Mouse (Mus musculus) CH12.LX (cell line): ENCODE measurements at regions not wholly inside any gene's neighbourhood (a gene's known extent, or its start where the extent isn't known, plus 50 kb on each side); places are given as distances from the start of the nearest gene placed in this dataset.
"Not testable (repeated sequence)": the region's sequence is repeated elsewhere in the genome, so short reads cannot be mapped to it uniquely, and the experiment has no call there.

Experiments
- DNase-seq: peaks from one replicate; pipeline ENCODE4 v3.0.0-alpha.2; 2013; ENCODE audit errors: extremely low read depth
- H3K27ac ChIP-seq: 2 replicates; pipeline ENCODE4 v1.5.1; 2012; ENCODE audit warnings: low read depth, mild to moderate bottlenecking, control low read depth, moderate library complexity; ENCODE audit not compliant: insufficient read depth
- H3K27me3 ChIP-seq: replicated peaks from 2 replicates; pipeline ENCODE3; 2012; ENCODE audit warnings: inconsistent platforms
- H3K36me3 ChIP-seq, 2 experiments: replicated peaks in 1 of 2; 2 replicates each; pipeline versions ENCODE3 to v1.6.1; 2012; ENCODE audit warnings: inconsistent platforms in 1 of 2, low read length in 1 of 2, mild to moderate bottlenecking in 1 of 2, mixed read lengths in 1 of 2, moderate library complexity in 1 of 2; ENCODE audit not compliant: control insufficient read depth in 1 of 2, insufficient read depth in 1 of 2
- H3K4me1 ChIP-seq, 2 experiments: 2 replicates each; pipeline ENCODE4 v1.6.1; 2012; ENCODE audit warnings: inconsistent platforms in 1 of 2, moderate library complexity in 1 of 2; ENCODE audit not compliant: insufficient read depth in 2 of 2, control insufficient read depth in 1 of 2
- H3K4me2 ChIP-seq: 2 replicates; pipeline ENCODE4 v1.6.1; 2012; ENCODE audit warnings: low read depth, mild to moderate bottlenecking, control low read depth; ENCODE audit not compliant: poor library complexity, insufficient read depth, severe bottlenecking
- H3K4me3 ChIP-seq, 3 experiments: fragments of 150-350 bp in 1 of 3; sonication (generic) in 1 of 3; replicated peaks in 1 of 3; 2 replicates each; pipeline versions ENCODE3 to v1.5.1; 2011 to 2012; ENCODE audit warnings: low read depth in 2 of 3, low read length in 2 of 3, mild to moderate bottlenecking in 2 of 3, moderate library complexity in 2 of 3, control low read depth in 1 of 3, improper control_type of control experiment in 1 of 3, inconsistent platforms in 1 of 3, mixed read lengths in 1 of 3; ENCODE audit not compliant: poor library complexity in 1 of 3
- H3K79me2 ChIP-seq: replicated peaks from 2 replicates; pipeline ENCODE4 v1.6.1; 2012; ENCODE audit warnings: mild to moderate bottlenecking, moderate library complexity; ENCODE audit not compliant: control insufficient read depth, poor library complexity, insufficient read depth, severe bottlenecking; ENCODE audit errors: extremely low read depth
- H3K9ac ChIP-seq: 2 replicates; pipeline ENCODE4 v1.6.1; 2012; ENCODE audit warnings: low read depth, mild to moderate bottlenecking, control low read depth, moderate library complexity; ENCODE audit not compliant: insufficient read depth
- H3K9me3 ChIP-seq: replicated peaks from 2 replicates; pipeline ENCODE3; 2012; ENCODE audit warnings: low read length, inconsistent platforms, mixed read lengths
- BHLHE40 ChIP-seq: IDR thresholded peaks from 2 replicates; pipeline ENCODE4 v1.6.1; 2011; ENCODE audit warnings: mild to moderate bottlenecking, low read depth, low read length, improper control_type of control experiment
- CHD1 ChIP-seq: IDR thresholded peaks from 2 replicates; pipeline ENCODE4 v1.6.1; 2012; ENCODE audit warnings: low read depth, low read length, improper control_type of control experiment, inconsistent platforms
- CHD2 ChIP-seq: IDR thresholded peaks from 2 replicates; pipeline ENCODE4 v1.6.1; 2011; ENCODE audit warnings: low read length, improper control_type of control experiment
- CTCF ChIP-seq, 2 experiments: IDR thresholded peaks in 1 of 2; conservative IDR thresholded peaks in 1 of 2; 2 replicates each; pipeline ENCODE4 v1.5.1; 2011 to 2012; ENCODE audit warnings: low read depth in 2 of 2, low read length in 2 of 2, improper control_type of control experiment in 1 of 2, inconsistent platforms in 1 of 2, mild to moderate bottlenecking in 1 of 2, moderate library complexity in 1 of 2
- E2F4 ChIP-seq: IDR thresholded peaks from 2 replicates; pipeline ENCODE4 v1.6.1; 2011; ENCODE audit warnings: low read depth, low read length, improper control_type of control experiment; ENCODE audit not compliant: insufficient replicate concordance
- HCFC1 ChIP-seq: IDR thresholded peaks from 2 replicates; pipeline ENCODE4 v1.6.1; 2012; ENCODE audit warnings: low read depth, mild to moderate bottlenecking, inconsistent platforms, low read length, improper control_type of control experiment
- JUN ChIP-seq: IDR thresholded peaks from 2 replicates; pipeline ENCODE4 v1.6.1; 2011; ENCODE audit warnings: low read depth, mild to moderate bottlenecking, low read length, improper control_type of control experiment, moderate library complexity; ENCODE audit not compliant: insufficient read depth
- MEF2A ChIP-seq: IDR thresholded peaks from 2 replicates; pipeline ENCODE4 v1.6.1; 2014; ENCODE audit warnings: low read depth, mild to moderate bottlenecking, inconsistent platforms, low read length, improper control_type of control experiment, borderline replicate concordance
- MXI1 ChIP-seq: IDR thresholded peaks from 2 replicates; pipeline ENCODE4 v1.6.1; 2011; ENCODE audit warnings: mild to moderate bottlenecking, low read depth, low read length, improper control_type of control experiment
- NELFE ChIP-seq: IDR thresholded peaks from 2 replicates; pipeline ENCODE4 v1.6.1; 2011; ENCODE audit warnings: low read depth, low read length, improper control_type of control experiment
- PAX5 ChIP-seq: IDR thresholded peaks from 2 replicates; pipeline ENCODE4 v1.6.1; 2012; ENCODE audit warnings: low read length, inconsistent platforms, mixed read lengths
- POLR2AphosphoS2 ChIP-seq: IDR thresholded peaks from 2 replicates; pipeline ENCODE4 v1.6.1; 2011; ENCODE audit warnings: low read depth, low read length, improper control_type of control experiment
- RAD21 ChIP-seq: IDR thresholded peaks from 2 replicates; pipeline ENCODE4 v1.6.1; 2011; ENCODE audit warnings: low read depth, mild to moderate bottlenecking, low read length, improper control_type of control experiment, moderate library complexity
- SIN3A ChIP-seq: IDR thresholded peaks from 2 replicates; pipeline ENCODE4 v1.6.1; 2012; ENCODE audit warnings: low read length, improper control_type of control experiment, inconsistent platforms
- UBTF ChIP-seq: IDR thresholded peaks from 2 replicates; pipeline ENCODE4 v1.6.1; 2012; ENCODE audit warnings: low read depth, mild to moderate bottlenecking, inconsistent platforms, low read length, improper control_type of control experiment, moderate library complexity
- ZKSCAN1 ChIP-seq: IDR thresholded peaks from 2 replicates; pipeline ENCODE4 v1.6.1; 2012; ENCODE audit warnings: low read depth, inconsistent platforms, low read length, improper control_type of control experiment, borderline replicate concordance
- ZMIZ1 ChIP-seq: IDR thresholded peaks from 2 replicates; pipeline ENCODE4 v1.6.1; 2012; ENCODE audit warnings: low read depth, mild to moderate bottlenecking, inconsistent platforms, low read length, improper control_type of control experiment
- ZNF384 ChIP-seq: IDR thresholded peaks from 2 replicates; pipeline ENCODE4 v1.6.1; 2012; ENCODE audit warnings: low read depth, low read length, improper control_type of control experiment, inconsistent platforms
- dilution Hi-C: fragments of 300-500 bp; cut with MboI; formaldehyde crosslinking; loops from 2 replicates; pipeline ENCODE4 v1.14.3; 2020; ENCODE audit warnings: low sequenced_read_pairs; ENCODE audit not compliant: extremely low pct_unique_long_range_greater_than_20kb, extremely low pct_ligation_motif_present
- in situ Hi-C: fragments of 300-500 bp; cut with MboI; formaldehyde crosslinking; loops from 3 replicates; pipeline ENCODE4 v1.14.3; 2019; ENCODE audit warnings: low sequenced_read_pairs, low pct_ligation_motif_present, low pct_unique_long_range_greater_than_20kb, mixed read lengths

DNA sequence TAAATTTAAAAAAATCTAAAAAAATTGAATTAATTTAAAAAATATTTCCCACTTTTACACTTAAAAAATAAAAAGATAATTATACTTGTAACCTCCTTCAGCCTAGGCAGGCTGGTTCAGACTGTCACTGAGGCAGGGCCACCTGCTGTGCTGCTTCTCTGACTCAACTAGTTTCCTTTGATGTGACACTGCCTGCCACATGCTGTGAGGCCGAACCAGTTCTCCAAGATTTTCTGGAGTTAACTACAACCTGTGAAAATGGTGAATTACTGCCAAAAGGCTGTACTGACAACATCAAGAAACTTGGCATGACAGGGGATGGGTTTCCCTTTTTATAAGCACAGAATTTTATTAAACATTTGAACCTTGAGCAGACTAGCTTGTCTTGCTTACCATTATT is 143.6 kb upstream of the Cadps start:
- Histone ChIP-seq H3K9me3 (no peaks in the 10 kb centered on the region), H3K4me1 (no peaks in the 10 kb centered on the region), H3K79me2 (no peaks in the 10 kb centered on the region), H3K9ac (no peak overlapping the region), H3K4me3 (no peak overlapping the region), H3K36me3 (no peaks in the 10 kb centered on the region), H3K4me2 (no peak overlapping the region), H3K27me3 (no peaks in the 10 kb centered on the region), H3K27ac (no peak overlapping the region)
- DNase-seq: no peak
- TF ChIP-seq JUN (no peak), NELFE (no peak), CHD1 (no peak), ZNF384 (no peak), SIN3A (no peak), HCFC1 (no peak), ZMIZ1 (no peak), BHLHE40 (no peak), PAX5 (no peak), MXI1 (no peak), POLR2AphosphoS2 (no peak), CTCF (conservative IDR thresholded peaks at IDR 0.05 in 1 of 2, IDR thresholded peaks at IDR 0.05 in 1 of 2; ENCODE audit: low read depth in 2 of 2, low read length in 2 of 2) (no peak), UBTF (no peak), CHD2 (no peak)
- in situ Hi-C loops (no loop called here), dilution Hi-C loops (no loop called here)

DNA sequence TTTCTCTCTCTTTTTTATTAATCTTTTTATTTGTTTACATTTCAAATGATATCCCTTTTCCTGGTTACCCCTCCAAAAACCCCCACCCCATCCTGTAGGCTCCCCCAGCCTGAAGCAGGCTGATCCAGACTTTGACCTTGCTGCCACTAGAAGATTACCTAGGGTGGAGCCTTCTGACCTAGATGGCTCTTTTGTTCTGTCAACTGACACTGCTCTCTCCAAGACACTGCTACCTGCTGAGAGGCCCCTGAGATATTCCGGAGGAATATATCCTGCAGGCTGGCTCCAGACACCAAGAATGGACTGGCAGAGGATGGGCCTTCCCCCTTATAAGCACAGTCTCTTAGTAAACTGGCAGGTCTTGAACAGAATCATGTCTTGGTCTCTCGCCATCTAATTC is 135.0 kb upstream of the Cadps start:
- dilution Hi-C loops, DNase-seq, H3K27ac ChIP-seq, H3K36me3 ChIP-seq, H3K9ac ChIP-seq, H3K4me1 ChIP-seq, H3K27me3 ChIP-seq, H3K4me2 ChIP-seq, H3K4me3 ChIP-seq, in situ Hi-C loops, H3K9me3 ChIP-seq, H3K79me2 ChIP-seq: not testable (repeated sequence)

DNA sequence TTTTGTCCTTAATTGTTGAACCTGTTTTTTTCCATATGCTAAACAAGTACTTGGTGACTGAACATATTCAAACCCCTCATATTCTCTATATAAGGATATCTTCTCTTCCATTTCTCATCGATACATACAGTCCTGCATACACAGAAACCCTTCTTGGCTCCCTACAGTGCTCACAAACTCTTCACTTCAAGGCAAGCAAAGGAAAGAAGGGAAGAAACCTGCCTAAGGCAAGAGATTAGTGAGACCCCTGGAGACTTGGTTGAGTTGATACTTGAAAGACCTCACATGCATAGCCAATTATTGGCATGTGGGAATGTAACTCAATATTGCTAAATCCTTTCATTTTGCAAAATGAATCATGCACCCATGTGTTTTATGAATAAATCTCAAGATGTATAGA is 128.0 kb upstream of the Cadps start:
- Histone ChIP-seq H3K4me3 (no peak overlapping the region), H3K9me3 (no peaks in the 10 kb centered on the region), H3K79me2 (no peaks in the 10 kb centered on the region)
- TF ChIP-seq POLR2AphosphoS2: no peak
- no peak for TF ChIP-seq E2F4
- no peak for TF ChIP-seq JUN
- TF ChIP-seq RAD21: no peak
- TF ChIP-seq ZKSCAN1: no peak
- no peak for TF ChIP-seq MEF2A
- TF ChIP-seq, all 38 proteins: peak for 0
- H3K9ac ChIP-seq: no peak overlapping the region
- dilution Hi-C loops: no loop called here
- no peaks in the 10 kb centered on the region for H3K4me1 ChIP-seq
- no peak overlapping the region for H3K4me2 ChIP-seq
- no peaks in the 10 kb centered on the region for H3K36me3 ChIP-seq
- in situ Hi-C loops: no loop called here
- no peaks in the 10 kb centered on the region for H3K27me3 ChIP-seq
- DNase-seq: no peak
- no peak overlapping the region for H3K27ac ChIP-seq
